Mouse (Mus musculus): ENCODE data around the gene Emx2.

Emx2 gene

GRCm38 (mm10) chr19:59457951-59458742, at the start of gene Emx2:
Emx2 (plus strand) TSS chr19:59458372.
- peak; percentile 44 to 61 for DNase-seq

DNA sequence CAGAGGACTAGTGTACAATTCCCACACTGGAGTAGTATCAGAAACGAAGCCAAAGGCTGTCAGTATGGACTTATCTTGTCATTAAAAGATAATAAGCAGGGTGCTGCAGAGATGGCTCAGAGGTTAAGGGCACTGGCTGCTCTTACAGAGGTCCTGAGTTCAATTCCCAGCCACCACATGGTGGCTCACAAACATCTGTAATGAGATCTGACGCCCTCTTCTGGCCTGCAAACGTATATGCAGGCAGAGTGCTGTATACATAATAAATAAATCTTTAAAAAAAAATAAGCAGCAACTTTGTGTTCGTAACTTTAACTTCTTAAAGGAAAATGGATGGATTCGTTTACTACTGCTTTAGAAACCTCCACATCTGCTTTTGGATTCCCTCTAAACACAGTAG, 44.0 kb upstream of the Emx2 start:
- DNase-seq, result no peak

- DNase-seq, result peak; percentile 83 to 90
Measured at GRCm38 (mm10) chr19:59418024-59418423, 40.1 kb upstream of the Emx2 start.

DNA sequence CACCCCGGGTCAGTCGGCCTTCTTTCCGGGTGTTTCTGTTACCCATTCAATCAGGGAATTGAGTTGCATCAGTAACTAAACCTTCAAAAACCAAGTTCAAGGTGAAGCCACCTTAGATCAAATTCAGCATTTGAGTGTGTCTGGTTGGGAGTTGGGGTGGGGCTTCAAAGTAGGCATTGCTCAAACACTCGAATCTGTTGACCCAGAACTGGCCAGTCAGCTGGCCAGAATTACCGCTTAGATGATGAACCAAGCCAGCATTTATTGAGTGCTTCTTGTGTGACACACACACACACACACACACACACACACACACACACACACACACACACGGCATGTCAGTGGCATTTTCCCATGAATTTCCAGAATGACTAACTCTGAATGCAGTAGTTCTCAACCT, 39.5 kb upstream of the Emx2 start:
- no peak for DNase-seq

DNA sequence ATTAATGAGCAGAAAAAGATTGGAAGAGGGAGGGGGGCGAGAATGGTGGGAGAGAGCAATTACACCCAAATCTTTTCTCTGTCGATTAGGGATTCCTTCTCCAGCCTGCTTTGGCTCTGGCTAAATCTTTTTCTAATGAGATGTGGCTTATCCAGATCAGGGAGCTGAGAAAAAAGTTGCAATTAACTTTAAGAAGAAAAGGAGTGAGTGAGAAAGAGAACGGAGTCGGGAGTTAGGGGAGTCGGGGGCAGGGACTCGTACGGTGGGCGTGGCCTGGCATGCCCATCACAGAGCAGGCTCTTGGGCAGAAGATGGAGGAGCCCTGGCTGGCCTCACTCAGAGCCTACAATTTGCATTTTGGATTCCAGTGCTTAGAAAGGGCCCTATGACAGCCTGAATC, 35.8 kb upstream of the Emx2 start:
- no peak for DNase-seq

GRCm38 (mm10) chr19:59423685-59424084, 34.5 kb upstream of the Emx2 start:
- no peak for DNase-seq

DNA sequence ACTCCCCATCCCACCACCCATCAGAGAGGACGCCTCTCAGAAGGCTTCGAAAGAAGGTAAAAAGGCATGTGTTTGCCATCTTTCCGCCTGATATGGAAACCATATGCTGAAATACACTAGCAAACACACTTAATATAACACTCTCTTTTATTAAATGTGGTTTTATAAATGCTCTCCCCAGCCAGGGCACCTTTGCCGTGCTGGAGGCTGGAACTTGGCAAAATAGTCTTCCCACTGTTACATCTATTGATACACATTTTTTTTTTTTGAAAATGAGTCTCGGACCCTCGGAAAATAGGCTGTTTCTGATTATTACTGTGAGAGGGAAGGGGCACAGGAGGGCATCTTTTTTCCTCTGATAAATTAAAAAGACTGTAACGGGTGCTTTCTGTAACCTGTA, 33.2 kb upstream of the Emx2 start:
- DNase-seq, result no peak

DNA sequence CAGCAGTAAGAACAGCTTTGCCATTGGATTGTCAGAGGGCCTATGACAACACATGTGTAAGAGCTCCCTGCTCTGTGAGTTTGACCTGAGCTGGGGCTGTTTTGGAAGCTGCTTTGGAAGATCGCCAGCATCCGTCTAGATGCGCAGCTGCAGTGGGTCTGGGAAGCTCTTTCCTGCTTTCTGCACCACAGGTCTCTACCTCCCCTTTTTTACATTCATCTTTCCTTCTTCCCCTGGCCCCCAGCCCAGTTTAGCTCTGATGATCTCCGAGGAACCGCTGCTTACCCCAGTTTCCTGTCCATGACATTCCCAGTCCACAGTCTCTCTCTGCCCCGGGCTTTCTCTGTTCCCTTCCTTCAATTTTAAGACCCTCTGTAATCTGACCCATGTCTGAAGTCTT, 25.9 kb upstream of the Emx2 start:
- DNase-seq, result no peak

- DNase-seq, result no peak
Measured at GRCm38 (mm10) chr19:59450561-59451135, 7.5 kb upstream of the Emx2 start.

GRCm38 (mm10) chr19:59451441-59451951, 6.7 kb upstream of the Emx2 start:
- no peak for DNase-seq

GRCm38 (mm10) chr19:59452321-59452720, 5.9 kb upstream of the Emx2 start:
- no peak for DNase-seq

GRCm38 (mm10) chr19:59453591-59453990, 4.6 kb upstream of the Emx2 start:
- no peak for DNase-seq

- DNase-seq, result peak; percentile 71 to 81
Measured at GRCm38 (mm10) chr19:59454196-59454595, 4.0 kb upstream of the Emx2 start.

- DNase-seq, result no peak
Measured at GRCm38 (mm10) chr19:59455671-59456070, 2.5 kb upstream of the Emx2 start.

GRCm38 (mm10) chr19:59457011-59457945, 894 bp upstream of the Emx2 start:
- no peak for DNase-seq

GRCm38 (mm10) chr19:59458743-59459135, 567 bp downstream of the Emx2 start:
- no peak for DNase-seq

GRCm38 (mm10) chr19:59459158-59459781, 1.1 kb downstream of the Emx2 start:
- peak; percentile 32 to 42 for DNase-seq

DNA sequence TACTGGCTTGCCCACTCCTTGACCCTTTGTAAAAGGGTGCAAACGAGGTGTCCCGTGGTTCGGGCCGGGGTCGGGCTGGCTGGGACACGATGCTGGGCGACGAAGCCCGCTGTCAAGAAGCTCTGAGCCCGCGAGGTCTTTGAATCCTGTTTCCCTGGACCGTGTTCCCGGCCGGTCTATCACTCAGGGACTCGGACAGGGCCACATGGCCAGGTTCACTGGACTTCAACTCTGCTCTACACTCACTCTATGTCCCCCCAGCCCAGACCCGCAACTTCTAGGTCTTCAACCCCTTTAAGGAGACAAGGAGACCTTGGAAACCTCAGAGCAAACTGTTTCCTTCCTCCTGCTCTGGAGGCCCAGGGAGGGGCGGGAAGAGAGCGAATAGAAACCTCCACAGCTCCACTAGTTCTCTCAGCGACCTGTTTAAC, 1.7 kb downstream of the Emx2 start:
- DNase-seq, result peak; percentile 26 to 29

DNA sequence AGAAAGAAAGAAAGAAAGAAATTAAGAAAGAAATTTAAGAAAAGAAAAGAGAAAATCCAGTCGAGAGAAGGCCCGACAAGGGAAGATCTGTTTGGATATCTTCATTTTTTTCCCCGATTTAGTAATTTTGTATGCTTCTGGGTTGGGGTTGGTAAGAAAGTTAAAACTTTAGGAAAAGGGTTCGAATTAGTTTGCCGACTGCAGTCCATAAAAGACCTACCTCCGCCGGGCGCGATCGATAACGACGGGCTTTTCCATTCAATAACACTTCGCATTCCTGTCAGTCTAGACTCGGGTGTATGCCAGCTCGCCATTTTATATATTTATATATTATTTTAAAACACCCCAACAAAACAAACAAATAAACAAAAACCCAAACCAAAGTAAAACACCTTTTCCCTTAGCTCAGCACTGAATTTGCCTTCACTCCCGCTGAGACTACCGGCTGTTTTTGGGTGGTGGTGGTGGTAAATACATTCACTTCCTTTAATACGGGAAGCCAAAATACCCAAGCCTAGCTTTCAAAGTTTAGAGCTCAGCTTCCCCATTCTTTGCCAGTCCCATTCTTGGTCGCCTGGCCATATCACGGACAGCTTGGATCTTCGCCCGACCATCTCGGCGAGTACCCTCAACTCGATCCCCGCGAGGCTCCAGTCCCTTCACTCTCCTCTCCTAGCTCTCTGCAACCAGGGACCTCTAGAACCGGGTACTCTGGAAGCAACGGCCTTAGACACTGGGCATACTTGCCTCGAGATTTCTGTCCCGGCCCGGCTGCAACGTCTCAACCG, 2.4 kb downstream of the Emx2 start:
- peak in 1 of 2 experiments; percentile 12 for DNase-seq

DNA sequence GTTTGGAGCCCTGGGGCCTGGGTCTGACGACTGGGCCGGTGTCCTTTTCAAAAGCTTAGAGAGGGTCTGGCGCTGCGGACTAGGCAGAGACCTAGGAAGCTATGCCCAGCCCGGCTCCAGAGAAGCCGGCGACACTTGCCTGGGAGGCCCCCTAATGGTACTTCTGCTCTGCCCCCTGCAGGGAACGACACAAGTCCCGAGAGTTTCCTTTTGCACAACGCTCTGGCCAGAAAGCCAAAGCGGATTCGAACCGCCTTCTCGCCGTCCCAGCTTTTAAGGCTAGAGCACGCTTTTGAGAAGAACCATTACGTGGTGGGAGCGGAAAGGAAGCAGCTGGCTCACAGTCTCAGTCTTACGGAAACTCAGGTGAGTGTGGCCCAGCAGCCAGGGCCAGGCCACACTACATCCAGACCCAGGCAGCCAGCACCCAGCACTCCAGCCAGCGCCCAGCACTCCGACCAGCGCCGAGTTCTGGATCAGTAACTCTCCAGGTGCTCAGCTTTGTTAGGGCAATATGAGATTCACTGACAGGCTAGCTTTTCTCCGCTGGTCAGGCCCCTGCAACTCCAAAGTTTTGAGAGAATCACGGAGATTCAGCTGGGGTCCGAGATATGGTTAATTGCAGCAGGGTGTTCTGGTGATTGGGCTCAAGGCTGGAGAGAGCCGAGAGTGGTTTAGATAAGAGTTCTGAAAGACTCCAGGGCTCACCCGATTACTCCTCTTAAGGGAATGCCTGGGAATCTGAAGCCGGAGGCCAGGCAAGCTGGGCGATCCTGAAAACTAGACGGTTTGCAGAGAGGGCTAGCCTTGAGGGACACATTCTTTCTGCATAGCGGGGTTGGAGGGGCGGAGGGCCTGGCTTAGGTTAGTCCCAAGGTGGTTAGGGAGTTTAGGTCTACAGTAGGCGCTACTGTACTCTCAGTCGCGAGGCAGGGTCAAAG, 3.6 kb downstream of the Emx2 start:
- no peak for DNase-seq
